Mouse (Mus musculus) heart, postnatal 0 days (tissue): ENCODE measurements around the gene Elf3. TPM values are rescaled to one million over a fixed set of nuclear protein-coding genes. Genes with fewer than 3 reads are reported as not detected.

Experiments
- ATAC-seq: fragments of 200-750 bp; cut with Nextera tagmentation; 2 replicates; pipeline ENCODE4 v1.8.0; 2017; ENCODE audit warnings: low read depth, moderate number of reproducible peaks, moderate library complexity; ENCODE audit not compliant: insufficient read depth
- DNase-seq: peaks from one replicate; pipeline ENCODE4 v3.0.0-alpha.2; 2016; ENCODE audit warnings: low spot score
- H3K27ac ChIP-seq: fragments of 300-500 bp; sonication (generic); 2 replicates; pipeline ENCODE4 v1.5.1; 2014; ENCODE audit warnings: low read depth, mild to moderate bottlenecking
- H3K27me3 ChIP-seq: fragments of 300-500 bp; sonication (generic); 2 replicates; pipeline ENCODE4 v1.6.1; 2014; ENCODE audit warnings: low read length, mixed read lengths; ENCODE audit not compliant: control insufficient read depth, insufficient read depth
- H3K36me3 ChIP-seq: fragments of 300-500 bp; sonication (generic); replicated peaks from 2 replicates; pipeline ENCODE4 v1.6.1; 2014; ENCODE audit warnings: low read length, mixed read lengths; ENCODE audit not compliant: control insufficient read depth, insufficient read depth
- H3K4me1 ChIP-seq: fragments of 300-500 bp; sonication (generic); 2 replicates; pipeline ENCODE4 v1.6.1; 2014; ENCODE audit warnings: antibody characterized with exemption; ENCODE audit not compliant: control insufficient read depth, insufficient read depth
- H3K4me2 ChIP-seq: fragments of 300-500 bp; sonication (generic); 2 replicates; pipeline ENCODE4 v1.6.1; 2014; ENCODE audit warnings: low read depth, mild to moderate bottlenecking, low read length, moderate library complexity
- H3K4me3 ChIP-seq: fragments of 300-500 bp; sonication (generic); 2 replicates; pipeline ENCODE4 v1.5.1; 2014; ENCODE audit warnings: low read depth, low read length
- H3K9ac ChIP-seq: fragments of 300-500 bp; sonication (generic); replicated peaks from 2 replicates; pipeline ENCODE4 v1.6.1; 2014; ENCODE audit warnings: low read depth, low read length, mixed read lengths
- H3K9me3 ChIP-seq: fragments of 300-500 bp; sonication (generic); replicated peaks from 2 replicates; pipeline ENCODE4 v1.6.1; 2016; ENCODE audit warnings: low read length; ENCODE audit not compliant: control insufficient read depth
- CTCF ChIP-seq: IDR thresholded peaks from 2 replicates; pipeline ENCODE4 v1.5.1; 2016; ENCODE audit warnings: antibody characterized with exemption, control low read depth, low read depth
- EP300 ChIP-seq: IDR thresholded peaks from 2 replicates; pipeline ENCODE4 v1.6.1; 2016; ENCODE audit warnings: antibody characterized with exemption, low read depth
- WGBS: fragments of 180-500 bp; shearing (Covaris S2); extraction: QIAGEN DNeasy Blood & Tissue Kit; methylation state at CpG from one replicate; pipeline ENCODE4 v1.1.7; 2014; 5-methylcytosine and 5-hydroxymethylcytosine counted together
- polyA plus RNA-seq: library from polyadenylated mRNA; unstranded; fragments of >200 nt; fragmentation: Nextera tagmentation; extraction: Ambion mirVana; gene quantifications from 2 replicates; pipeline ENCODE4 v1.2.1, GENCODE M21; 2015
- total RNA-seq: library from RNA; depleted of rRNA; stranded (reverse); fragments of >200 nt; gene quantifications from 2 replicates; pipeline ENCODE4 v1.2.3, GENCODE M21; 2014; ENCODE audit warnings: low replicate concordance; rRNA removed

Elf3 gene
- total and polyA plus RNA-seq, 2 experiments from 2014 or later: 0.57 to 0.99 TPM

- DNase-seq (no peak), ATAC-seq (no peak)
- no peak overlapping the region for H3K4me2 ChIP-seq
- no peaks in the 10 kb centered on the region for H3K4me1 ChIP-seq
- TF ChIP-seq CTCF (no peak), EP300 (no peak)
- H3K9ac ChIP-seq: no peak overlapping the region
- 0 out of 2 replicates have a peak, but pooled peaks cover 4% of the 10 kb centered on the region for H3K27me3 ChIP-seq
- no peak overlapping the region for H3K4me3 ChIP-seq
- H3K27ac ChIP-seq: no peak overlapping the region
- no peaks in the 10 kb centered on the region for H3K9me3 ChIP-seq
- 75% methylated on average over 9 of the region's 9 CpGs for WGBS
- H3K36me3 ChIP-seq: no peaks in the 10 kb centered on the region
Measured at GRCm38 (mm10) chr1:135208716-135209115, 49.7 kb downstream of the Elf3 start.

- Histone ChIP-seq H3K9me3 (no peaks in the 10 kb centered on the region), H3K36me3 (no peaks in the 10 kb centered on the region), H3K27me3 (0 out of 2 replicates have a peak, but pooled peaks cover 6% of the 10 kb centered on the region), H3K27ac (no peak overlapping the region), H3K4me2 (no peak overlapping the region), H3K4me3 (no peak overlapping the region), H3K9ac (no peak overlapping the region), H3K4me1 (no peaks in the 10 kb centered on the region)
- TF ChIP-seq EP300 (no peak), CTCF (no peak)
- no peak for ATAC-seq
- 84% methylated on average over 14 of the region's 14 CpGs for WGBS
- DNase-seq: no peak
Measured at GRCm38 (mm10) chr1:135206586-135207339, 51.6 kb downstream of the Elf3 start.

- TF ChIP-seq CTCF (no peak), EP300 (no peak)
- Histone ChIP-seq H3K4me3 (no peak overlapping the region), H3K27me3 (peaks cover 13% of the 10 kb centered on the region; the same call in 1 of the 2 replicates), H3K4me1 (no peaks in the 10 kb centered on the region), H3K36me3 (no peaks in the 10 kb centered on the region), H3K9ac (no peak overlapping the region), H3K9me3 (no peaks in the 10 kb centered on the region), H3K4me2 (no peak overlapping the region), H3K27ac (no peak overlapping the region)
- ATAC-seq (no peak), DNase-seq (no peak)
- WGBS: 68% methylated on average over 4 of the region's 4 CpGs
Measured at GRCm38 (mm10) chr1:135205257-135205656, 53.1 kb downstream of the Elf3 start.

- DNase-seq (no peak), ATAC-seq (no peak)
- WGBS: 33% methylated on average over 12 of the region's 12 CpGs
- no peak for TF ChIP-seq EP300
- TF ChIP-seq CTCF: no peak
- no peak overlapping the region for H3K27ac ChIP-seq
- H3K9me3 ChIP-seq: no peaks in the 10 kb centered on the region
- H3K4me3 ChIP-seq: no peak overlapping the region
- H3K27me3 ChIP-seq: peaks cover 13% of the 10 kb centered on the region; the same call in 1 of the 2 replicates
- no peak overlapping the region for H3K9ac ChIP-seq
- no peak overlapping the region for H3K4me2 ChIP-seq
- no peaks in the 10 kb centered on the region for H3K4me1 ChIP-seq
- H3K36me3 ChIP-seq: no peaks in the 10 kb centered on the region
Measured at GRCm38 (mm10) chr1:135204196-135205126, 53.9 kb downstream of the Elf3 start.

Other genes with a start within 250 kb of the Elf3 start
- gene Lgr6, start 153.3 kb downstream of the Elf3 start, total RNA-seq: 8.6 and 17.3 TPM in 2 replicates
- 3.8 and 4.5 TPM in 2 replicates for gene Lgr6, start 153.3 kb downstream of the Elf3 start, polyA plus RNA-seq
- 2.1 and 3.9 TPM in 2 replicates for gene Ptpn7, start 125.9 kb downstream of the Elf3 start, total RNA-seq
- gene Ptpn7, start 125.9 kb downstream of the Elf3 start, polyA plus RNA-seq: 0.22 and 0.30 TPM in 2 replicates
- 40.1 and 43.4 TPM in 2 replicates for gene Arl8a, start 111.7 kb downstream of the Elf3 start, total RNA-seq
- 31.9 and 35.3 TPM in 2 replicates for gene Arl8a, start 111.7 kb downstream of the Elf3 start, polyA plus RNA-seq
- not detected in 2 replicates for gene Gpr37l1, start 90.9 kb downstream of the Elf3 start, total RNA-seq
- not detected in 2 replicates for gene Gpr37l1, start 90.9 kb downstream of the Elf3 start, polyA plus RNA-seq
- gene Rnpep, start 25.5 kb upstream of the Elf3 start, total RNA-seq: 41.2 and 45.2 TPM in 2 replicates
- 25.3 and 30.4 TPM in 2 replicates for gene Rnpep, start 25.5 kb upstream of the Elf3 start, polyA plus RNA-seq
- 142 and 230 TPM in 2 replicates for gene Timm17a, start 55.2 kb upstream of the Elf3 start, total RNA-seq
- gene Timm17a, start 55.2 kb upstream of the Elf3 start, polyA plus RNA-seq: 657 and 685 TPM in 2 replicates
- 1.1 and 7.5 TPM in 2 replicates for gene Lmod1, start 66.2 kb upstream of the Elf3 start, total RNA-seq
- gene Lmod1, start 66.2 kb upstream of the Elf3 start, polyA plus RNA-seq: 1.3 TPM in 2 replicates
- 13.8 and 30.7 TPM in 2 replicates for gene Shisa4, start 116.7 kb upstream of the Elf3 start, total RNA-seq
- 21.0 and 26.0 TPM in 2 replicates for gene Shisa4, start 116.7 kb upstream of the Elf3 start, polyA plus RNA-seq
- gene Ipo9, start 171.9 kb upstream of the Elf3 start, total RNA-seq: 41.0 and 67.8 TPM in 2 replicates
- gene Ipo9, start 171.9 kb upstream of the Elf3 start, polyA plus RNA-seq: 27.7 and 32.3 TPM in 2 replicates